Mouse (Mus musculus) cerebellum, adult 2 months (tissue): ENCODE results near the gene Asic4. TPM values are rescaled to one million over a fixed set of nuclear protein-coding genes. Genes with fewer than 3 reads are reported as not detected.

Experiments
- DNase-seq, 2 experiments: peaks; one replicate each; pipeline ENCODE4 v3.0.0; 2021
- H3K27ac ChIP-seq: fragments of 200-500 bp; 2 replicates; pipeline ENCODE4 v1.5.1; 2012; ENCODE audit warnings: low read length, control low read depth, inconsistent platforms; ENCODE audit not compliant: insufficient read depth
- H3K27me3 ChIP-seq: fragments of 200-500 bp; 2 replicates; pipeline ENCODE4 v1.6.1; 2012; ENCODE audit warnings: inconsistent platforms, mild to moderate bottlenecking, low read length, moderate library complexity; ENCODE audit not compliant: control insufficient read depth, insufficient read depth
- H3K4me1 ChIP-seq: fragments of 200-500 bp; 2 replicates; pipeline ENCODE4 v1.6.1; 2011; ENCODE audit warnings: low read length; ENCODE audit not compliant: control insufficient read depth, insufficient read depth
- H3K4me3 ChIP-seq: fragments of 200-500 bp; replicated peaks from 2 replicates; pipeline ENCODE3; 2011; ENCODE audit warnings: mild to moderate bottlenecking, low read depth, low read length, control low read depth; ENCODE audit not compliant: insufficient read depth
- CTCF ChIP-seq: fragments of 200-500 bp; IDR thresholded peaks from 2 replicates; pipeline ENCODE4 v1.5.1; 2011; ENCODE audit warnings: low read depth, mild to moderate bottlenecking, control low read depth, low read length, moderate library complexity, borderline replicate concordance; ENCODE audit not compliant: insufficient read depth
- POLR2A ChIP-seq: fragments of 200-500 bp; IDR thresholded peaks from 2 replicates; pipeline ENCODE4 v1.6.1; 2011; ENCODE audit warnings: low read length, control low read depth, borderline replicate concordance; ENCODE audit not compliant: insufficient read depth
- WGBS: fragments of 180-500 bp; shearing (Covaris S2); methylation state at CpG from one replicate; pipeline ENCODE4 v1.1.7; 2018; 5-methylcytosine and 5-hydroxymethylcytosine counted together
- polyA plus RNA-seq: library from polyadenylated mRNA; depleted of rRNA; stranded (reverse); fragments of >200 nt; gene quantifications from 2 replicates; pipeline ENCODE4 v1.2.3, GENCODE M21; 2012

The Asic4 gene
- polyA plus RNA-seq, 1 experiment: 2.8 TPM

- WGBS: 41% methylated on average over 20 of the region's 20 CpGs
- no peak overlapping the region for H3K27ac ChIP-seq
- H3K27me3 ChIP-seq: no peaks in the 10 kb centered on the region; the same call in 1 of the 2 replicates
- no peak for TF ChIP-seq POLR2A
- TF ChIP-seq CTCF: no peak
- H3K4me3 ChIP-seq: no peak overlapping the region
- peaks cover 9% of the 10 kb centered on the region for H3K4me1 ChIP-seq
- peak in 1 of 2 experiments; percentile 41 for DNase-seq
Observed at GRCm38 (mm10) chr1:75509586-75509985, 59.4 kb downstream of the Asic4 start.

GRCm38 (mm10) chr1:75510154-75510553 is 59.9 kb downstream of the Asic4 start:
- TF ChIP-seq POLR2A: no peak
- TF ChIP-seq CTCF: no peak
- no peak for DNase-seq
- Histone ChIP-seq H3K4me1 (peaks cover 9% of the 10 kb centered on the region), H3K4me3 (no peak overlapping the region), H3K27ac (no peak overlapping the region), H3K27me3 (no peaks in the 10 kb centered on the region; the same call in 1 of the 2 replicates)
- WGBS: 76% methylated on average over 5 of the region's 5 CpGs

- H3K4me3 ChIP-seq: no peak overlapping the region
- no peak for TF ChIP-seq CTCF
- no peak for TF ChIP-seq POLR2A
- no peak for DNase-seq
- no peak overlapping the region for H3K27ac ChIP-seq
- peaks cover 6% of the 10 kb centered on the region for H3K4me1 ChIP-seq
- no peaks in the 10 kb centered on the region; the same call in 1 of the 2 replicates for H3K27me3 ChIP-seq
- 65% methylated on average over 4 of the region's 4 CpGs for WGBS
Observed at GRCm38 (mm10) chr1:75511437-75512210, 61.4 kb downstream of the Asic4 start.

GRCm38 (mm10) chr1:75512550-75512949 is 62.3 kb downstream of the Asic4 start:
- Histone ChIP-seq H3K4me3 (no peak overlapping the region), H3K4me1 (no peaks in the 10 kb centered on the region), H3K27ac (no peak overlapping the region), H3K27me3 (no peaks in the 10 kb centered on the region; the same call in 1 of the 2 replicates)
- TF ChIP-seq CTCF (no peak), POLR2A (no peak)
- 93% methylated on average over 3 of the region's 3 CpGs for WGBS
- DNase-seq: no peak

GRCm38 (mm10) chr1:75516703-75517380 is 66.6 kb downstream of the Asic4 start:
- TF ChIP-seq CTCF (no peak), POLR2A (no peak)

GRCm38 (mm10) chr1:75517984-75518383 is 67.7 kb downstream of the Asic4 start:
- no peak overlapping the region for H3K4me3 ChIP-seq
- TF ChIP-seq POLR2A: no peak
- no peak for TF ChIP-seq CTCF
- no peak overlapping the region for H3K27ac ChIP-seq
- WGBS: 48% methylated on average over 4 of the region's 4 CpGs
- H3K4me1 ChIP-seq: no peaks in the 10 kb centered on the region; the same call in 1 of the 2 replicates
- no peaks in the 10 kb centered on the region for H3K27me3 ChIP-seq
- DNase-seq: no peak

More at GRCm38 (mm10) chr1:75516703-75517380, 66.6 kb downstream of the Asic4 start:
- Histone ChIP-seq H3K4me3 (no peak overlapping the region), H3K27ac (no peak overlapping the region), H3K27me3 (no peaks in the 10 kb centered on the region; the same call in 1 of the 2 replicates), H3K4me1 (no peaks in the 10 kb centered on the region)
- DNase-seq: no peak
- 81% methylated on average over 15 of the region's 15 CpGs for WGBS

- Histone ChIP-seq H3K27ac (no peak overlapping the region), H3K4me1 (no peaks in the 10 kb centered on the region; the same call in 1 of the 2 replicates), H3K27me3 (no peaks in the 10 kb centered on the region), H3K4me3 (no peak overlapping the region)
- WGBS: 91% methylated on average over 4 of the region's 4 CpGs
- no peak for TF ChIP-seq CTCF
- no peak for TF ChIP-seq POLR2A
- DNase-seq: no peak
Observed at GRCm38 (mm10) chr1:75518427-75518826, 68.2 kb downstream of the Asic4 start.
